Mouse (Mus musculus) erythroblast, embryonic 14.5 days (primary cell): ENCODE data around the gene Fbxo42. TPM values are rescaled to one million over a fixed set of nuclear protein-coding genes. Genes with fewer than 3 reads are reported as not detected.
A peak's percentile ranks its signal among the peaks of the same experiment; 100 is the strongest.
"Not testable (repeated sequence)": the region's sequence is repeated elsewhere in the genome, so short reads cannot be mapped to it uniquely, and the experiment has no call there.

Experiments used
- H3K27me3 ChIP-seq: 2 replicates; pipeline ENCODE4 v1.6.1; 2012; ENCODE audit warnings: inconsistent platforms; ENCODE audit not compliant: control insufficient read depth
- H3K36me3 ChIP-seq: 2 replicates; pipeline ENCODE4 v1.6.1; 2012; ENCODE audit warnings: mild to moderate bottlenecking, inconsistent platforms; ENCODE audit not compliant: control insufficient read depth
- H3K4me1 ChIP-seq: 2 replicates; pipeline ENCODE4 v1.6.1; 2012; ENCODE audit warnings: inconsistent platforms; ENCODE audit not compliant: control insufficient read depth
- H3K4me3 ChIP-seq: replicated peaks from 2 replicates; pipeline ENCODE3; 2012; ENCODE audit warnings: moderate library complexity, mild to moderate bottlenecking, inconsistent platforms
- H3K9me3 ChIP-seq: 2 replicates; pipeline ENCODE4 v1.6.1; 2012; ENCODE audit warnings: low read length, inconsistent platforms, mixed read lengths; ENCODE audit not compliant: control insufficient read depth
- GATA1 ChIP-seq: IDR thresholded peaks from 2 replicates; pipeline ENCODE4 v1.6.1; 2012; ENCODE audit warnings: low read length, inconsistent platforms, mixed read lengths
- TAL1 ChIP-seq: IDR thresholded peaks from 3 replicates; pipeline ENCODE4 v1.6.1; 2012; ENCODE audit warnings: low read length, inconsistent platforms, mixed read lengths
- polyA plus RNA-seq: library from polyadenylated mRNA; stranded (reverse); fragments of >175 nt; gene quantifications from 2 replicates; pipeline ENCODE4 v1.2.3, GENCODE M21; 2012

Gene Fbxo42
- polyA plus RNA-seq, 1 experiment = 6.2 TPM

GRCm38 (mm10) chr4:141133227-141133626 is 14.5 kb upstream of the Fbxo42 start:
- no peak overlapping the region for H3K4me3 ChIP-seq
- TF ChIP-seq TAL1 = no peak
- TF ChIP-seq GATA1 = no peak
- no peaks in the 10 kb centered on the region for H3K9me3 ChIP-seq
- H3K27me3 ChIP-seq = no peaks in the 10 kb centered on the region
- H3K4me1 ChIP-seq = peaks cover 45% of the 10 kb centered on the region
- peaks cover 54% of the 10 kb centered on the region for H3K36me3 ChIP-seq

GRCm38 (mm10) chr4:141134031-141134441 is 13.7 kb upstream of the Fbxo42 start:
- Histone ChIP-seq H3K9me3 (no peaks in the 10 kb centered on the region), H3K27me3 (no peaks in the 10 kb centered on the region), H3K4me3 (peak overlapping the region; percentile 30), H3K36me3 (peaks cover 54% of the 10 kb centered on the region), H3K4me1 (peaks cover 53% of the 10 kb centered on the region)
- TF ChIP-seq GATA1 (no peak), TAL1 (no peak)

- Histone ChIP-seq H3K4me3 (peak overlapping the region; percentile 30), H3K27me3 (no peaks in the 10 kb centered on the region), H3K4me1 (peaks cover 52% of the 10 kb centered on the region)
Observed at GRCm38 (mm10) chr4:141134751-141135530, 12.8 kb upstream of the Fbxo42 start.

GRCm38 (mm10) chr4:141136126-141136525 is 11.6 kb upstream of the Fbxo42 start:
- Histone ChIP-seq H3K4me3 (no peak overlapping the region), H3K4me1 (peaks cover 50% of the 10 kb centered on the region), H3K9me3 (no peaks in the 10 kb centered on the region), H3K27me3 (no peaks in the 10 kb centered on the region), H3K36me3 (peaks cover 46% of the 10 kb centered on the region)
- TF ChIP-seq GATA1 (no peak), TAL1 (no peak)

More at GRCm38 (mm10) chr4:141134751-141135530, 12.8 kb upstream of the Fbxo42 start:
- Histone ChIP-seq H3K9me3 (no peaks in the 10 kb centered on the region), H3K36me3 (peaks cover 52% of the 10 kb centered on the region)
- TF ChIP-seq TAL1 (no peak), GATA1 (no peak)

- Histone ChIP-seq H3K4me1 (peaks cover 52% of the 10 kb centered on the region), H3K36me3 (peaks cover 31% of the 10 kb centered on the region), H3K4me3 (peak overlapping the region; percentile 86)
- not testable (repeated sequence) for H3K27me3 ChIP-seq, H3K9me3 ChIP-seq
Observed at GRCm38 (mm10) chr4:141137740-141138139, 10.0 kb upstream of the Fbxo42 start.

- Histone ChIP-seq H3K4me3 (peak overlapping the region; percentile 86), H3K36me3 (peaks cover 29% of the 10 kb centered on the region), H3K4me1 (peaks cover 52% of the 10 kb centered on the region), H3K9me3 (no peaks in the 10 kb centered on the region), H3K27me3 (no peaks in the 10 kb centered on the region)
- TF ChIP-seq TAL1 (no peak), GATA1 (no peak)
Observed at GRCm38 (mm10) chr4:141138425-141139115, 9.1 kb upstream of the Fbxo42 start.

GRCm38 (mm10) chr4:141139116-141139970 is 8.4 kb upstream of the Fbxo42 start, which contains the start of gene Szrd1:
Szrd1 (minus strand) TSS chr4:141139775.
- no peak for TF ChIP-seq TAL1
- no peak for TF ChIP-seq GATA1
- Histone ChIP-seq H3K9me3 (no peaks in the 10 kb centered on the region), H3K27me3 (peaks cover 4% of the 10 kb centered on the region), H3K36me3 (peaks cover 25% of the 10 kb centered on the region), H3K4me3 (peak within 1 kb of the TSS; percentile 86), H3K4me1 (peaks cover 52% of the 10 kb centered on the region)

GRCm38 (mm10) chr4:141140354-141140753 is 7.4 kb upstream of the Fbxo42 start:
- Histone ChIP-seq H3K36me3 (peaks cover 15% of the 10 kb centered on the region), H3K4me1 (peaks cover 45% of the 10 kb centered on the region), H3K4me3 (peak overlapping the region; percentile 44)
- H3K9me3 ChIP-seq, H3K27me3 ChIP-seq: not testable (repeated sequence)

GRCm38 (mm10) chr4:141140967-141141366 is 6.7 kb upstream of the Fbxo42 start:
- TF ChIP-seq GATA1 (no peak), TAL1 (no peak)
- Histone ChIP-seq H3K9me3 (no peaks in the 10 kb centered on the region), H3K4me1 (peaks cover 42% of the 10 kb centered on the region), H3K4me3 (no peak overlapping the region), H3K27me3 (peaks cover 4% of the 10 kb centered on the region), H3K36me3 (peaks cover 12% of the 10 kb centered on the region)
